Mouse (Mus musculus) right cerebral cortex, adult 2 months (tissue): Measurements from ENCODE around the gene Dynlrb1.

Source experiments
- DNase-seq, 2 experiments: peaks; one replicate each; pipeline ENCODE4 v3.0.0; 2021 to 2022; ENCODE audit warnings: low spot score in 2 of 2

Gene Dynlrb1

DNA sequence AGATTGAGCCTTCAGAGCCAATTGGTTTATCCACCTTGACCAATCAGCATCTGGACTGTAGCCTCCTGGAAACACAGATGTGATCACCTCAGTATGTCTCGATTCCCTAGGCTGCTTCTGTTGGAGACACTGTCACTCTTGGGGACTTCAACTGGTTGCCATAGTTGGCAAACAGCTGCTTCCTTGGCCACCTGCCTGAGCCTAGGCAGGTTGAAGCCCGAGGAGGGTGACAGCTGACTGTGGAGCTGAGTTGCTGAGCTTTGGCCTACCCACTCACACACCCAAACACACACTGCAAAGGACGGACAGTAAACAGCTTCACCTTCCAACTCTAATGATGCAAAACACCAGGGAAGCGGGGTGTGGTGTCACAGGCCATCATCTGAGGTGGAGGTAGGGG lies 47.5 kb downstream of the Dynlrb1 start:
- DNase-seq: peak; percentile 14 to 27

DNA sequence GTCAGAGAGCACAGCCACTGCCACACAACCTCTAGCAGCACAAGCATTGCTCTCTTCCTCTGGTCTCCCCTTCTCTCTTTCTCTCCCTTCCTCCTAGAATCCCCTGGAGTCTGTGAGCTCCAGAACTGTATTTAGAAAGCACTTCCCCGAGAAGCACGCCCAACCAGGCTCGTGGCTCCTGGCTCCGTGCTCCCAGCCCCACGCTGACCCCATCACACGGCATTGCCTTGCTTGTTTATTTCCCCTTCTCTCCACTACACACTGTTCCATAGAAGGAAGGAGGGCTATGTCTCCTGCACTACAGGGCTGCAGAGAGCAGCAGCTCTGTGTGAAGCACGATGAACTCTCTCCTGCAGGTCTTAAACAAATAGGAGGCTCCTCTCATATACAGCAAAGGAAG lies 48.3 kb downstream of the Dynlrb1 start:
- DNase-seq: no peak

DNA sequence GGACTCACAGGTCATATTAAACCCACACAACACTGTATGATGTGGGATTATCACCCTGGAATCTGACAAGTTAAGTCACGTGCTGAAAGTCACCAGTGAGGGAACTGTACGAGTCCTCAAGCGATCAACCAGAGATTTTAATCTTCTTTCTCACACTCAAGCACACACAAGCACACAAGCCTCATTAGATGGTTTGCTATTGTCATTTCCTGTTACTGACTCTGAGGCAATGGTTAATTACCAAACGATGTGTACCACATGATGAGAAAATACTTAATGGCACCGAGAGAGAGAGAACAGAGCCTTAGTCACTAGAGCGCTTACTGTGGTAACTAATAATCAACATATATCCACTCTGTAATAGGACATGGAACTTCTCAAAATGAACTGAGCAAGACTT lies 49.4 kb downstream of the Dynlrb1 start:
- DNase-seq: no peak

DNA sequence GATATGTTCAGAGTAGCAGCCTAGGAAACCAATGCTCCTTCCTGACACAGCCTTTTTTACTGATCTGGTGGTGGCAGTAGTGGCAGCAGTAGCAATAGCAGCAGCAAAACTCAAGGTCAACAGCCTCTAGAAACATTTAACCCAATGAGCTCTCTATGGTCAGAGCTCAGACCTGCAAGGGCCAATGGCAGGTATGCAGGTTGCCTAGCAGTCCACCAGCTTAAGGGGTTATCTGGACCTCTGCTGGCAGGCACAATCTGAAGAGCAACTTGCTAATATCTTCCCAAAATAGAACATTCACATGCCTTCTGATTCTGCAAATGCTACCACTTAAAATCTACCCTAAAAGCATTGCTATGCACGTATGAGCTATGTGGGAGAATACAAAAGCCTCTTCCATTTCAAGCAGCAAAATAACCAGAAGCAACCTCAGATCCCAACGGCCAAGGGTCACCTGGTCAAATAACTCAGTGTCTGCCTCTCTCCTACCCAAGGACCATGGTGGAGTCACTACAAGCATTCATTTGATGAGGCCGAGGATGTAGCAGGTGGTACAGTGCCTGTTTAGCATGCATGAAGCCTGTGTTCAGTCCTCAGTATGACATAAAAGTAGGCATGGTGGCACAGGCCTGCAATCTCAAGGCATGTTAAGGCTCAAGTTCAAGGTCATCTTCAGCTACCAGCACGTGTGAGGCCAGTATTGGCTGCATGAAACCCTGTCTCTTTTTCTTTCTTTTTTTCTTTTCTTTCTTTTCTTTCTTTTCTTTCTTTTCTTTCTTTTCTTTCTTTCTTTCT lies 51.3 kb downstream of the Dynlrb1 start:
- DNase-seq: no peak

DNA sequence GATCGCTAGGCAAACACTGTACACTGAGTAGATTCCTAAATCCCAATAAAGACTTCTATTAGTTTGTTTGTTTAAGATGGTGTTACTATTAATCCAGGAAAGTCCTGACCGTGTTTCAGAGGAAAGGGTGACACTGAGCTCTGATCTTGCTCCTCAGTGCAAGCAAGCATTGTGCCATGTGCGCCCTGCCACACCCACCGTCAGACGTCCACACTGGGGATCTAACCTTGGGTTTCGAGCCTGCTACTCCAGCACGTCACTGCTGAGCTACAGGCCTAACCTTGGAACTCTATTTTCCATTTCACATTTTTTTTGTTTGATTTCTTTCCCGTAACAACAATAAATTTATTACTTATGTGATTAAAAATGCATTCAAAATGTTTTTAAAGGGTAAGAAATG lies 53.7 kb downstream of the Dynlrb1 start:
- no peak for DNase-seq

DNA sequence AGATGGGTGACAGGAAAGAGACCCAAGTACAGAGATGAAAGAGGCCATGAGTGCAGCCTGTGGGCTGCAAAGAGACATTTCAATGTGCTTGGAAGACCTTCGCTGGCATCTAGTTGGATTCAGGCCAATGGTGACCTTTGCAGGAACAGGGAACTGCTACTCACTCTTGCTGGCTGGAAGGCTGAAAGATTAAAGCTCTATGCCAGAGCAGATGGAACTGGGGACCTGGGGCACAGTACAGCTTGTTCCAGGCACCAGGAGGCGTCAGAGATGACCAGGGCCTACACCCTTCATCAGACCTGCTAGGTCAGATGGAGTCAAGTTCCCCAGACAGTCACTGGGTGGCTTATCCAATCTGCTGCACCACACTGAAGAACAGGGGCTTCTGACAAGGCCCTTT lies 57.0 kb downstream of the Dynlrb1 start:
- no peak for DNase-seq

DNA sequence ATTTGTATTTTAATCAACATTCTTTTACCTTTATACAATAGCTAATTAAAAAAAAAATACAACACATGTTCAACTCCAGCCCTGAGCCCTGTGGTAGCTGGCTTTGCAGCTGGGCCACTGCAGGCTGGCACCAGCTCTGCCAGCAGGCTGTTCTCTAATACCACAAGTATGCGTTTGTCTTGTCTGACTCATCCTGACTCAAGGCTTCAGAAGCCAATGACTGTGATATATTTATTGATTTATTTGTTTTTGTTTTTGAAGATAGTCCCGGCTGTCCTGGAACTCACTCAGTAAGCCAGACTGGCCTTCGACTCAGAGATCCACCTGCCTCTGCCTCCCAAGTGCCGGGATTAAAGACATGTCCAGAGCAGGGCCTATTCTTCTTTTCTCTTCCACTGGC lies 57.6 kb downstream of the Dynlrb1 start:
- DNase-seq: no peak

DNA sequence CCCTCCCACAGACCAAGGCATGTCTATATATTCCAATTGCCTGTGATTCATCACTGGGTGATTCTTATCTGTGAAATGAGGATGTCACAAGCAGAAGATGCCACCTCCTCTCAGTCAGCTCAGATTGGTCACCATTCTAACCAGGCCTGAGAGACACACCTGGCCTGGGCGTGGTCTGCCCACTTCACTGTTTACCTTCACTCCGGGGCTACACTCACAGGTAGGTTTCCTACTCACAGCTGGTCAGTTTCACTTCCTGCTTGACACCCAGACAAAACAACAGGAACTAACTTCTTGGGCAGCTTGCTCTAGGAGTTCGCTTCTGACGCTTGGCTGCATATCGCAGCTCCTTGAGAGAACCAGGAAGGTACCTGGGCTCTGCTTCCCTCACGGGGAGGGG lies 59.1 kb downstream of the Dynlrb1 start:
- no peak for DNase-seq

DNA sequence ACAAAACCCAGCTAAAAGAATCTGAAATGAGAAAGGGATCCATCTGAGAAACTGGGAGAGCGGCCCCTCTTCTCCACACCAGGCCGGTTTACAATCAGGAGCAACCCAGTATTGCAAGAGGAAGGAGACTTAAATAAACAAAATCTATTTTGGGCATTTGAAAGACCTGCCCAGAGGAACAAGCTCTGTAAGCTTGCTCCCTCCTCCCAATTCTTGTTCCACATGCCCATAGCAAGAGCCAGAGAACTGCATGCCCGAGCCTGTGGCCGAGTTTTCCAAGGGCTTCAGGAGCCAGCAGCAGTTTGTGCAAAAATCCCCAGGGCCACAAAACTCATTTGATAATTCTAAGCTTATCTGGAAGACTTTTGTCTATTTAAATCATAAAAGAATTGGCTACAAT lies 63.2 kb downstream of the Dynlrb1 start:
- DNase-seq: no peak
